In the genomic region with DNA sequence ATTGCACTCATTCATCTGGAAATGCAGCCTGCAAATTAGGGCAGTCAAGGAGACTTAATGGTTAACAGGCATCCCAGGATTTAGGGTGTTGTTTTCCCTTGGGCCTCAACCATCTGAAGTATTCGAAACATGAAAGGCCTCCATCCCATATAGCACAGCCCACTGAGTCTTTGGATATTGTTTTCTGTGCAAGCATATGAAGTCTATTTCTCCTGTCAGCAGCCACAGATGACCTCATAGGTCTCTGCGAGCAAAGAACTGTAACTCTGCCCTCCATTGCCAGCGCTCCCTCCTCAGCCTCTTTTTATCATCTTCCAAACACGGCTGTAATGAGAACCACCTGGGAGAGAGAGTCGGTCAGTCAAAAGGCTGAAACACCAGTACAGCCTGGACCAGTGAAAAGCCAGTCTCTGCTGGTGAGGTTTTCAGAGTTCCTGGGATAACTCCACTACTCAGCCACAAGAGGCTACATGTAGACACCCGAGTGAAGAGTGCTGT, we compare ENCODE assay signal across 11 mouse cellular contexts. TPM values are rescaled to one million over a fixed set of nuclear protein-coding genes. Genes with fewer than 3 reads are reported as not detected.
A peak's percentile ranks its signal among the peaks of the same experiment; 100 is the strongest.
DNase-seq lines count a peak whose midpoint lies in the region; ATAC-seq lines count a peak whose summit lies in the region.
"Had no signal": no experiment of that assay in that cellular context is flagged by ENCODE, and none has a peak within 500 bp of the region (broad histone marks: within the 10 kb centered on the region; RNA-seq: fewer than 3 reads in every experiment).

No protein-coding gene starts in this region.

- peak overlapping the region; percentile 68; the same call in 1 of the 2 replicates for H3K27ac ChIP-seq in kidney, embryonic 15.5 days

- peak; percentile 46 for DNase-seq in 3T3-L1 (ENCODE audit: low read depth, low spot score)
- peak; percentile 50 for DNase-seq in embryo, embryonic 11.5 days (ENCODE audit: low read depth, low spot score)
- peak; percentile 16 for DNase-seq in heart, adult 8-10 months (ENCODE audit: low spot score)
- no peak for DNase-seq in cerebellum, adult 8-10 months
- DNase-seq in left cerebral cortex, adult 9 months (ENCODE audit: low spot score in 2 of 2): no peak
- DNase-seq in lung, postnatal 14 days: no peak
- DNase-seq in adrenal gland, postnatal 25 days: no peak
- DNase-seq: lung, adult 18-20 months had no signal

- no peaks in the 10 kb centered on the region for H3K27me3 ChIP-seq in kidney, embryonic 15.5 days

- H3K36me3 ChIP-seq in kidney, embryonic 15.5 days: no peaks in the 10 kb centered on the region

- no peak overlapping the region for H3K4me3 ChIP-seq in kidney, embryonic 15.5 days (replicated peaks)

- H3K4me1 ChIP-seq in kidney, embryonic 15.5 days: peaks cover 9% of the 10 kb centered on the region

- WGBS in kidney, embryonic 15.5 days: 16% methylated on average over 6 of the region's 6 CpGs

- H3K4me2 ChIP-seq in kidney, embryonic 15.5 days: no peak overlapping the region

- no peak overlapping the region for H3K9ac ChIP-seq in kidney, embryonic 15.5 days

- ATAC-seq in kidney, embryonic 15.5 days (replicated peaks; ENCODE audit: low FRiP score): peak; percentile 90

- H3K9me3 ChIP-seq in kidney, embryonic 15.5 days (replicated peaks): no peaks in the 10 kb centered on the region

RNA-seq across cellular contexts. Expression of a gene that starts 34.5 kb away (rescaled TPM):
- not detected for total RNA-seq in heart, adult 8-10 months (2022)
- polyA plus RNA-seq in kidney, embryonic 15.5 days (2015; fragmentation: Nextera tagmentation; extraction: Ambion mirVana): 0.22 and 0.23 TPM in 2 replicates
- not detected in 2 replicates for total RNA-seq in adrenal gland, postnatal 25 days (2021)
- total RNA-seq: ES-E14 had no signal
- polyA plus RNA-seq: gonadal fat pad, adult 2 months had no signal

Comparison
In these comparisons a context has a peak if more than half of its experiments do, and no peak if none do; other contexts are left out.
1. DNase-seq: peak in 3T3-L1 (single experiment), embryo, embryonic 11.5 days (single experiment) and heart, adult 8-10 months (single experiment); none in cerebellum, adult 8-10 months (single experiment), left cerebral cortex, adult 9 months (0 of 2), lung, postnatal 14 days (single experiment) and adrenal gland, postnatal 25 days (single experiment).